Mouse (Mus musculus) heart, postnatal 36 days (tissue): ENCODE data around the gene Zcchc17. TPM values are rescaled to one million over a fixed set of nuclear protein-coding genes. Genes with fewer than 3 reads are reported as not detected.

Experiments used
- total RNA-seq, 2 experiments: library from RNA; stranded (reverse); gene quantifications; 2 replicates each; pipeline ENCODE4 v1.2.3; 2021

Gene Zcchc17
- total RNA-seq, 2 experiments from 2014 or later = 26.7 to 28.9 TPM

Other genes starting within 250 kb of the Zcchc17 start
- not detected for gene Hcrtr1, start 220.6 kb downstream of the Zcchc17 start, total RNA-seq
- gene Tinagl1, start 184.8 kb downstream of the Zcchc17 start, total RNA-seq = 10 to 100 TPM; 55.2 to 76.8 TPM
- not detected for gene Gm853, start 137.5 kb downstream of the Zcchc17 start, total RNA-seq
- 1 to 10 TPM; 2.1 to 2.5 TPM for gene Serinc2, start 80.7 kb downstream of the Zcchc17 start, total RNA-seq
- 1,000 to 10,000 TPM; 6,013 to 6,518 TPM for gene Fabp3, start 51.3 kb downstream of the Zcchc17 start, total RNA-seq
- gene Gm10570, start 51.3 kb downstream of the Zcchc17 start, total RNA-seq = under 1 TPM; 0.57 to 0.89 TPM
- 10 to 100 TPM; 12.2 to 16.5 TPM for gene Snrnp40, start 189 bp upstream of the Zcchc17 start, total RNA-seq
- gene Nkain1, start 214.2 kb upstream of the Zcchc17 start, total RNA-seq = 1 to 10 TPM; 4.0 to 7.7 TPM